ENCODE assay signal across 27 mouse cellular contexts in genomic region chrX:104291721-104292120, GRCm38 (mm10).
"Had no signal": no experiment of that assay in that cellular context is flagged by ENCODE, and none has a peak within 500 bp of the region (broad histone marks: within the 10 kb centered on the region; RNA-seq: fewer than 3 reads in every experiment).

No protein-coding gene starts in this region.

- H3K4me3 ChIP-seq: embryonic facial prominence, embryonic 10.5 days; embryonic facial prominence, embryonic 12.5 days; embryonic facial prominence, embryonic 13.5 days; embryonic facial prominence, embryonic 15.5 days; erythroblast, embryonic 14.5 days; forebrain, embryonic 10.5 days; forebrain, embryonic 12.5 days; forebrain, embryonic 13.5 days; forebrain, embryonic 15.5 days; gastrocnemius, adult 2 months; heart, adult 2 months had no signal

- H3K9me3 ChIP-seq: embryonic facial prominence, embryonic 10.5 days; embryonic facial prominence, embryonic 12.5 days; embryonic facial prominence, embryonic 13.5 days; embryonic facial prominence, embryonic 15.5 days; forebrain, embryonic 10.5 days; forebrain, embryonic 12.5 days; forebrain, embryonic 13.5 days; forebrain, embryonic 15.5 days had no signal

- DNase-seq: cerebellum, adult 9-10 months; cerebellum, adult 9-11 months; cerebellum, postnatal 10 days; cerebellum, postnatal 14 days; cerebellum, postnatal 25 days; cerebellum, postnatal 36 days; embryo, embryonic 11 days; forebrain, postnatal 0 days; gastrocnemius, adult 2 months; gastrocnemius, postnatal 10 days; gastrocnemius, postnatal 14 days; gastrocnemius, postnatal 25 days; gastrocnemius, postnatal 36 days; heart, adult 11 months; heart, adult 18-20 months; heart, adult 2 months had no signal

- ATAC-seq: forebrain, embryonic 13.5 days; forebrain, embryonic 14.5 days; forebrain, embryonic 15.5 days; forebrain, embryonic 16.5 days; forebrain, postnatal 0 days had no signal

- H3K9ac ChIP-seq: embryonic facial prominence, embryonic 12.5 days; embryonic facial prominence, embryonic 13.5 days; embryonic facial prominence, embryonic 15.5 days; forebrain, embryonic 12.5 days; forebrain, embryonic 13.5 days; forebrain, embryonic 15.5 days; forebrain, postnatal 0 days had no signal

- H3K36me3 ChIP-seq: embryonic facial prominence, embryonic 12.5 days; embryonic facial prominence, embryonic 13.5 days; embryonic facial prominence, embryonic 15.5 days; forebrain, embryonic 15.5 days had no signal

- H3K4me1 ChIP-seq: embryonic facial prominence, embryonic 10.5 days; embryonic facial prominence, embryonic 12.5 days; embryonic facial prominence, embryonic 13.5 days; embryonic facial prominence, embryonic 15.5 days; forebrain, embryonic 10.5 days; forebrain, embryonic 12.5 days; forebrain, embryonic 13.5 days; forebrain, embryonic 15.5 days had no signal

- H3K27me3 ChIP-seq: embryonic facial prominence, embryonic 12.5 days; embryonic facial prominence, embryonic 13.5 days; embryonic facial prominence, embryonic 15.5 days; forebrain, embryonic 13.5 days; forebrain, embryonic 15.5 days had no signal

- H3K27ac ChIP-seq: embryonic facial prominence, embryonic 10.5 days; embryonic facial prominence, embryonic 12.5 days; embryonic facial prominence, embryonic 13.5 days; embryonic facial prominence, embryonic 15.5 days; forebrain, embryonic 10.5 days; forebrain, embryonic 12.5 days; forebrain, embryonic 13.5 days; forebrain, embryonic 15.5 days; gastrocnemius, adult 2 months; heart, adult 2 months had no signal
